Mouse (Mus musculus): ENCODE results near the gene Sebox. TPM values are rescaled to one million over a fixed set of nuclear protein-coding genes. Genes with fewer than 3 reads are reported as not detected.

Sebox gene
- polyA plus RNA-seq, 1 experiment from 2014 or later: not detected

GRCm38 (mm10) chr11:78467515-78467914 is 35.7 kb upstream of the Sebox start:
- no peak overlapping the region for H3K4me2 ChIP-seq
- H3K27me3 ChIP-seq: no peaks in the 10 kb centered on the region
- ATAC-seq (ENCODE audit: borderline replicate concordance, extremely low read depth, low FRiP score, low TSS enrichment): no peak
- 66% methylated on average over 7 of the region's 7 CpGs for WGBS
- H3K4me3 ChIP-seq: no peak overlapping the region
- no peaks in the 10 kb centered on the region for H3K36me3 ChIP-seq
- no peaks in the 10 kb centered on the region for H3K9me3 ChIP-seq
- no peak overlapping the region for H3K27ac ChIP-seq
- H3K4me1 ChIP-seq: peaks cover 14% of the 10 kb centered on the region
- H3K9ac ChIP-seq: no peak overlapping the region

- no peaks in the 10 kb centered on the region for H3K9me3 ChIP-seq
- ATAC-seq (ENCODE audit: borderline replicate concordance, extremely low read depth, low FRiP score, low TSS enrichment): no peak
- H3K4me3 ChIP-seq: no peak overlapping the region
- H3K4me2 ChIP-seq: no peak overlapping the region
- no peaks in the 10 kb centered on the region for H3K27me3 ChIP-seq
- H3K4me1 ChIP-seq: peaks cover 14% of the 10 kb centered on the region
- 41% methylated on average over 3 of the region's 3 CpGs for WGBS
- no peaks in the 10 kb centered on the region for H3K36me3 ChIP-seq
- no peak overlapping the region for H3K9ac ChIP-seq
- no peak overlapping the region for H3K27ac ChIP-seq
Observed at GRCm38 (mm10) chr11:78467932-78468331, 35.3 kb upstream of the Sebox start.

- Histone ChIP-seq H3K27me3 (no peaks in the 10 kb centered on the region), H3K4me3 (no peak overlapping the region), H3K9me3 (no peaks in the 10 kb centered on the region), H3K4me2 (no peak overlapping the region), H3K27ac (no peak overlapping the region), H3K4me1 (peaks cover 1% of the 10 kb centered on the region), H3K9ac (no peak overlapping the region), H3K36me3 (no peaks in the 10 kb centered on the region)
- ATAC-seq (ENCODE audit: borderline replicate concordance, extremely low read depth, low FRiP score, low TSS enrichment): no peak
- WGBS: 86% methylated on average over 10 of the region's 10 CpGs
Observed at GRCm38 (mm10) chr11:78471326-78472103, 31.7 kb upstream of the Sebox start.

GRCm38 (mm10) chr11:78475289-78475688 is 28.0 kb upstream of the Sebox start:
- 79% methylated on average over 3 of the region's 3 CpGs for whole genome bisulfite sequencing
- Histone ChIP-seq H3K9me3 (no peaks in the 10 kb centered on the region), H3K4me3 (no peak overlapping the region), H3K4me2 (no peak overlapping the region), H3K27ac (no peak overlapping the region), H3K36me3 (no peaks in the 10 kb centered on the region), H3K27me3 (no peaks in the 10 kb centered on the region), H3K9ac (no peak overlapping the region), H3K4me1 (no peaks in the 10 kb centered on the region)
- ATAC-seq (ENCODE audit: borderline replicate concordance, extremely low read depth, low FRiP score, low TSS enrichment): no peak

GRCm38 (mm10) chr11:78483639-78484038 is 19.6 kb upstream of the Sebox start:
- 54% methylated on average over 7 of the region's 7 CpGs for WGBS
- H3K4me2 ChIP-seq: no peak overlapping the region

GRCm38 (mm10) chr11:78488168-78488567 is 15.1 kb upstream of the Sebox start:
- no peak overlapping the region for H3K9ac ChIP-seq
- H3K27me3 ChIP-seq: peaks cover 73% of the 10 kb centered on the region
- no peak overlapping the region for H3K4me2 ChIP-seq
- 0% methylated on average over 8 of the region's 8 CpGs for WGBS
- H3K4me1 ChIP-seq: peaks cover 7% of the 10 kb centered on the region; the same call in 1 of the 2 replicates
- no peak for ATAC-seq (ENCODE audit: borderline replicate concordance, extremely low read depth, low FRiP score, low TSS enrichment)
- no peak overlapping the region for H3K27ac ChIP-seq
- no peaks in the 10 kb centered on the region for H3K9me3 ChIP-seq
- no peak overlapping the region for H3K4me3 ChIP-seq
- H3K36me3 ChIP-seq: no peaks in the 10 kb centered on the region

More at GRCm38 (mm10) chr11:78483639-78484038, 19.6 kb upstream of the Sebox start:
- Histone ChIP-seq H3K9ac (no peak overlapping the region), H3K4me1 (no peaks in the 10 kb centered on the region), H3K36me3 (no peaks in the 10 kb centered on the region), H3K9me3 (no peaks in the 10 kb centered on the region), H3K27ac (no peak overlapping the region), H3K4me3 (no peak overlapping the region), H3K27me3 (peaks cover 49% of the 10 kb centered on the region)
- no peak for ATAC-seq (ENCODE audit: borderline replicate concordance, extremely low read depth, low FRiP score, low TSS enrichment)

- Histone ChIP-seq H3K4me1 (peaks cover 7% of the 10 kb centered on the region; the same call in 1 of the 2 replicates), H3K36me3 (no peaks in the 10 kb centered on the region), H3K4me3 (peak overlapping the region; percentile 13; the same call in 1 of the 2 replicates), H3K9me3 (no peaks in the 10 kb centered on the region), H3K9ac (no peak overlapping the region), H3K4me2 (peak overlapping the region; percentile 49), H3K27ac (no peak overlapping the region), H3K27me3 (peaks cover 73% of the 10 kb centered on the region)
- WGBS: 8% methylated on average over 48 of the region's 48 CpGs
- ATAC-seq (ENCODE audit: borderline replicate concordance, extremely low read depth, low FRiP score, low TSS enrichment): no peak
Observed at GRCm38 (mm10) chr11:78490781-78491241, 12.4 kb upstream of the Sebox start.

GRCm38 (mm10) chr11:78495904-78496303 is 7.3 kb upstream of the Sebox start:
- no peak for ATAC-seq (ENCODE audit: borderline replicate concordance, extremely low read depth, low FRiP score, low TSS enrichment)
- peaks cover 67% of the 10 kb centered on the region for H3K27me3 ChIP-seq
- 7% methylated on average over 6 of the region's 6 CpGs for WGBS

GRCm38 (mm10) chr11:78497071-78497541 is 6.1 kb upstream of the Sebox start:
- H3K4me1 ChIP-seq: peaks cover 15% of the 10 kb centered on the region
- peak overlapping the region; percentile 48 for H3K4me3 ChIP-seq
- no peaks in the 10 kb centered on the region for H3K36me3 ChIP-seq
- peak overlapping the region; percentile 25; the same call in 1 of the 2 replicates for H3K9ac ChIP-seq
- H3K27me3 ChIP-seq: peaks cover 68% of the 10 kb centered on the region
- under 1% methylated on average over 44 of the region's 44 CpGs for WGBS
- peak; percentile 35; the same call in 1 of the 2 replicates for ATAC-seq (ENCODE audit: borderline replicate concordance, extremely low read depth, low FRiP score, low TSS enrichment)
- H3K4me2 ChIP-seq: peak overlapping the region; percentile 96
- H3K27ac ChIP-seq: no peak overlapping the region
- H3K9me3 ChIP-seq: no peaks in the 10 kb centered on the region

More at GRCm38 (mm10) chr11:78495904-78496303, 7.3 kb upstream of the Sebox start:
- no peak overlapping the region for H3K27ac ChIP-seq
- no peak overlapping the region for H3K4me2 ChIP-seq
- no peaks in the 10 kb centered on the region for H3K9me3 ChIP-seq
- H3K9ac ChIP-seq: no peak overlapping the region
- H3K4me1 ChIP-seq: peaks cover 17% of the 10 kb centered on the region
- no peak overlapping the region for H3K4me3 ChIP-seq
- no peaks in the 10 kb centered on the region for H3K36me3 ChIP-seq

- peak; percentile 96 for ATAC-seq (ENCODE audit: borderline replicate concordance, extremely low read depth, low FRiP score, low TSS enrichment)
- Histone ChIP-seq H3K27me3 (peaks cover 72% of the 10 kb centered on the region), H3K9me3 (no peaks in the 10 kb centered on the region), H3K4me2 (peak within 1 kb of the TSS; percentile 96), H3K4me3 (peak within 1 kb of the TSS; percentile 48), H3K27ac (no peak within 1 kb of the TSS), H3K36me3 (no peaks in the 10 kb centered on the region), H3K4me1 (peaks cover 15% of the 10 kb centered on the region), H3K9ac (peak within 1 kb of the TSS; percentile 25; the same call in 1 of the 2 replicates)
- 3% methylated on average over 36 of the region's 36 CpGs for WGBS
Observed at GRCm38 (mm10) chr11:78497544-78498522, 5.4 kb upstream of the Sebox start, which contains the start of gene Sarm1. Gene Sarm1 (minus strand): TSS chr11:78497754.

GRCm38 (mm10) chr11:78499004-78499403 is 4.2 kb upstream of the Sebox start, which contains the start of gene Vtn:
Gene Vtn (plus strand): TSS chr11:78499091.
- Histone ChIP-seq H3K27me3 (peaks cover 71% of the 10 kb centered on the region), H3K9ac (no peak within 1 kb of the TSS), H3K4me3 (peak within 1 kb of the TSS; percentile 48), H3K36me3 (no peaks in the 10 kb centered on the region), H3K4me2 (peak within 1 kb of the TSS; percentile 96), H3K27ac (no peak within 1 kb of the TSS), H3K4me1 (peaks cover 15% of the 10 kb centered on the region), H3K9me3 (no peaks in the 10 kb centered on the region)
- no peak for ATAC-seq (ENCODE audit: borderline replicate concordance, extremely low read depth, low FRiP score, low TSS enrichment)
- WGBS: 33% methylated on average over 7 of the region's 7 CpGs
